Mouse (Mus musculus) Muller cell, postnatal 12 days (primary cell): Measurements from ENCODE around the gene Kptn.

Experiments
- DNase-seq: peaks from one replicate; pipeline ENCODE4 v3.0.0-alpha.2; 2015; ENCODE audit errors: inconsistent ontology term

Kptn gene

DNA sequence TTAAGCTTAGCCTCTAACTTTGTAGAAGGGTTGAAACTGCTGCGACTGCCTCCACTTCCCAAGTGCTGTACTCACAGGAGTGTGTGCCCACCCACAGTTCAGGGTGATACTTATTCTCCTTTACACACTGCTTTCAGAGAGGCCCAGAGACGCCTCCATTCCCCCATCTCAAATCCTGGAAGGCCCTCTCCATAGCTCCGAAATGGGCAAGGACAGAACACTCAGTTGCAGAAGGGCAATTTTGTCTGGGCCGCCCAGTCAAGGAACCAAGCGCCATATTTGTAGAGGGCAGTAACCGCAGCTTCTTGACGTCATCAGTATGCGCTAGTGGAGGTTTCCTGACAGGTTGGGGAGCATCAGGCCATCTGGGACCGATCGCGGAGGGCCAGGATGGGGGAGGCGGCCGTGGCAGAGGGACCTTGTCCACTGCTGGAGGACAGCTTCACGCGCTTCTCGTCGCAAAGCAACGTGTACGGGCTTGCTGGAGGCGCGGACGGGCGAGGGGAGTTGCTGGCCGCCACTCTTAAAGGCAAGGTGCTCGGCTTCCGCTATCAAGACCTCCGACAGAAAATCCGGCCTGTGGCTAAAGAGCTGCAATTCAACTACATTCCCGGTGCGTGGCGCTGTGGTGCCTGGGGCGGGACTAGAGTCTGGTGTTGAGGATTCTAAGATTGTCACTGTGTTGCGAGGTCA lies at the start of gene Kptn:
Gene Kptn, plus strand, starts transcription at position 327 of the 693 bp plus-strand sequence.
- DNase-seq: peak; percentile 92

GRCm38 (mm10) chr7:16070846-16071245 lies 48.8 kb upstream of the Kptn start:
- no peak for DNase-seq

DNA sequence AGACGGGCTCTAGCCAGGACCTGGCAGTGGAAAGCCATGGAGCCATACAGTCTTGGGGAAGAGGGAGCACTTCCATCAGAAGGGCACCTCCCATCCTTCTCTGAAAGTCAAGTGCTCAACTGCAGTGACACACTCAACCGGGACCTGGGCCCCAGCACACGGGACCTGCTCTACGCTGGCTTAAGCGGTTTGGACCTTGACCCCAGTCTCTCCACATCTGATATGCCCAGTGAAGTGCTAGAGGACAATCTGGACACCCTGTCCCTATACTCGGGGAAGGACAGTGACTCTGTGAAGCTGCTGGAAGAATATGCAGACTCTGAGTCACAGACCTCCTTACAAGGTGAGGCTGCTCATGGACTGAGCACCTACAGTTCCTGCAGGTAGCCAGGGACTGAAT lies 47.8 kb upstream of the Kptn start:
- no peak for DNase-seq

DNA sequence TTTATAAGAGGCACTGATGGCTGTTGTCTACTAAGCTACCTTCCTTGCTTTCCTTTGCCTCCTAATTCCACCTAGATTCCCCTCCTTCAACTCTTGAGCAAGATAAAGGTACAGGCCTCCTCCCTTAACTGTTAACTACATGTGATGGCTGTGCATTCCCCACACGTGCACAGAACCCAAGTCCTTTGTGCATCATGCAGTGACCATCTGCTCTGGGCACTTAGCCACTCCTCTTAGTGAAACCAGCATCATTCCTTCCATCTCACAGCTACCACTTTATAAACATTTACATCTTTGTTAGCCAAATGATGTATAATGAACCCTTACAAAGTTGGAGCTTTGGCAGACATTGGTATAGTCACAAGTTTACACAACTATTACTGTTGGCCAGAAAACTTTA lies 39.7 kb upstream of the Kptn start:
- no peak for DNase-seq

GRCm38 (mm10) chr7:16080581-16080980 lies 39.1 kb upstream of the Kptn start:
- no peak for DNase-seq

DNA sequence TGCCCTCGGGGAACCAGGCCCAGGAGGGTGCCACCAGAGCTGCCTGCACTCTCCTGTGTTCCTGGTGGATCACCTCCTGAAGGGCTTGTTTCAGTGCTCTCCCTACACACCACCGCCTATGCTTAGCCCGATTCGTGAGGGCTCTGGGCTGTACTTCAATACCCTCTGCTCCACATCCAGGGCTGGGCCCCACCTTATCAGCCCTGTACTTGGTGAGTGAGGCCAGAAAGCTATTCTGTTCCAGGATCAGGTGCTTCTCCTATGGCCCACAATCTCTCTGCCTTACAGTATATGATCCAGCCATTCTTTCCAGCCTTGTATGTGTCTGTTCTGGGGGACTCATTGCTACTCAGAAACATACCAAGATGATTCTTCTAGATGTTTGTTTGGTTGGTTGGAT lies 36.3 kb upstream of the Kptn start:
- DNase-seq: no peak

DNA sequence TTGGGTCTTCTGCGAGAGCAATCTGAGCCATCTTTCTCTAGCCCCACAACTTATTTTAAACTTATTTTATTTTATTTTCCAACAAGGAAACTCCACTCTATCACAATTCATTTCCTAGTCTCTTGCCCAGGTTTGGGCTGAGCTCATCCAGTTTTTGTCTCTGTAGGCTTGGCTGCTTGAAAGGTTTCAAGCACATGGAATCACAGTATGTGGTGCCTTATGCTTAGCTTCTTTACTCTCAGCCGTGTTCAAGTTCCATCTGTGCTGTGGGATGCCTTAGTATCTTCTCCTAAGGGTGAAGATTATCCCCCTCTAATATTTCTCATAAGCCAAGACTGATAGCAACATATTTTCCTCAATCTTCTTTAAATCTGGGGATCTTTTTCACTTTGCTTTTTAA lies 32.1 kb upstream of the Kptn start:
- no peak for DNase-seq

- no peak for DNase-seq
Measured at GRCm38 (mm10) chr7:16094592-16094991, 25.1 kb upstream of the Kptn start.

DNA sequence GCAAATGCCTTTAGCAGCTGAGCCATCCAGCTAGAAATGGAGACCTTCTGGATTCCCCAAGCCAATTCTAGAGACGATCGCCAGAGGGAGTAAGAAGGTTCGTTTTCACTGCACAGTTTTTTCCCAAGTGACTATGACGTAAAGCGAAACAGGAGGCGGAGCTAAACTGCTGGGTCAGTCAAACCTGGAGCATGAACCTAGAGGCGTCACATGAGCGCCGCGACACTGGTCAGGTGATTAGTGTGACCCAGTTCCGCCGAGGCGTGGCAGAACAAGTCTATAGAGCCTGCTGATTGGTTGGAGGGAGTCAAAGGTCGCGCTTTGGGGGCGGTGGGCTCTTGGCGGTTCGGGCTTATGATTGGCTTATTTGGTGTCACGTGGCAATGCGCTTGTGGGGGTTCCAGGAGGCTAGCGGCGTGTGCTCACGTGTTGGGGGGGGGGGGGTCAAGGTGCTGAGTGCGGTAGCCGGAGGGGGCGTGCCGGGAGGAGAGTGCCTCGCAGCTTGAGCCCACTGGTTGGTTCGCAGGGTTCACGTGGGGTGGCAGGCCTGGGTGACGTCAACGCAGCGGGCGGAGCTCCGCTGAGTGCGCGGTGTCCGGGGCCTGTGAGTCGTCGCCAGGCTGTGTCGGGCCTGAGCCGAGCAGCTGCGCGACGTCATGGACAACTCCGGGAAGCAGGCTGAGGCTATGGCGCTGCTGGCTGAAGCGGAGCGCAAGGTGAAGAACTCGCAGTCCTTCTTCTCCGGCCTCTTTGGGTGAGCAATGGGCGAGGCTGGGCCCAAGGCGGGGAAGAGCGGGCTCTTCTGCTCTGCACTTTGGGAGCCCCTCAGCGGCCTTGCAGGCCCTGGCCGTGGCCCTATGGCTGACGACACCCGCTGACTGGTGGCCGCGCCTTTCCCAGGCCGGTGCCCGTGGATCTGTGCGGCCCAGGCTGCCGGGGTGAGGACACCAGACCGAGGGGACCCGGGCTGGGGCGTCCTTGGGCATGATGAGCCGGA lies 21.4 kb upstream of the Kptn start, which contains the start of gene Napa:
Gene Napa, plus strand, starts transcription at position 438 of the 997 bp plus-strand sequence.
- peak; percentile 100 for DNase-seq

DNA sequence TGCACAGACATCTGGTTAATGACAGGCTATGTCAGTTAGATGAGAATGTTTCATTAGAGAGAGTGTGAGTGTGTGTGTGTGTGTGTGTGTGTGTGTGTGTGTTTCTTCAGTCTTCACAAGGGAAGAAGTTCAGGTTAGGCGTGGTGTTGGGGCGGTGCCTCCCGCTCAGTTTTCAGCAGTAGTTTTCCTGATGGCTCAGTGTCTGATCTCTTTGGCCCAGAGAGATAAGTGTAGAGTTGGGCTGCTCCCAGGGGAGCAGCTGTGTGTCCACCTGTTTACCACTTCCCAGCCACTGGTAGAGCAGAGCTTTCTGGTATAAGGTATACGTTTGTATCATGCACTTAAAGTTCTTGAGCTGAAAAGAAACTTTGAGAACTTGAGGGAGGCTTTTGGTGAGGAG lies 19.8 kb upstream of the Kptn start:
- DNase-seq: no peak

- DNase-seq: no peak
Measured at GRCm38 (mm10) chr7:16101081-16101480, 18.6 kb upstream of the Kptn start.

- no peak for DNase-seq
Measured at GRCm38 (mm10) chr7:16101726-16102475, 17.8 kb upstream of the Kptn start.

GRCm38 (mm10) chr7:16102686-16103226 lies 16.9 kb upstream of the Kptn start:
- DNase-seq: no peak

DNA sequence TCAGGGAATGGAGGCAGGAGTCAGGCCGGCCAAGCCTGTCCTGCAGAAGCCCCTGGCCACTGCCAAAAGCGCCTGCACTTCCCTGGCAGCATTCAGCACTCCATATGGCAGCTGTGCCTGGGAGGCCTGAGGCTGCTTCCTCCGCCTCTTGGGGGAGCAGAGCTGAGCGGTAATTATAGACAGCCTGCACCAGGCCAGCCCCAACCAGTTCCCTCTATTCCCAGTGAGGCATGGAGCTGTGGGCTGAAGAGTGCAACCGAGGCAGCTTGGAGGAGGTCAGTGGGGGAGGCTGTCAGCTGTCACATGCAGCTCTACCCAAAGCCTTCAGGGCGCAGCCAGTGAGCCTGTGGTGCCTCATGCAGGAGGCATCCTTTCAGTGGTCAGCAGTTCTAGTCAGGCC lies 15.9 kb upstream of the Kptn start:
- no peak for DNase-seq

DNA sequence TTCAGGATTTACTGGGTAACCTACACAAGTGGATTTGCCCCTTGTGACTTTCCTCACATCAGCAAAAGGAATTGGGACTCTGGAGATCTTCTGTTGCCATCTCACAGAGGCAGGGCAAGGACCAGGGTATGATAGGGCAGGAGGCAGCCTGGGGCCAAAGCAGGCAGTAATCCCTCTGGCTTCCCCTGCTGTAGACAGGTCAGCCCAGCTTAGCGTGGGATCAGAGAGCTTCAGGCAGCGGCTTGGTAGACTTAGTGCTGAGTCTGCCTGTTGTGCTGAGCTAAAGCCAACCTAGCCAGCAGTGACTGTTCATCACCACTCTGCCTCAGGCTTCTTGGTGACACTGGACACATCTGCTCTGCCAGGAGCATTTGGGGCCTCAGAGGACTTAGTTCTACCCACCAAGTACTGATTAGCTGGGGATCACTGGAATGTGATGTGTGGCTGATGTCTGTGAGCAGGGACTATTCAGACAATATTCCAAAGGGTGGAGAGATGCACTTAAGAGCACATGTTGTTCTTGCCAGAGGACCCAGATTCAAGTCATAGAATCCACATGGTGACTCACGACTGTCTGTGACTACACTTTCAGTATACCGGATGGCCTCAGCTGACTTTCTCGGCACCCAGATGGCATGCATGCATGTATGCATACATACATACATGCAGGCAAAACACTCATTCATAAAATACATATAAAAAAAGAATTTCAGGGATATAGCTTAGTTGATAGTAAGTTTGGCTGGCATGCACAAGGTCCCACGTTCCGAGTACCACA lies 14.9 kb upstream of the Kptn start:
- no peak for DNase-seq

DNA sequence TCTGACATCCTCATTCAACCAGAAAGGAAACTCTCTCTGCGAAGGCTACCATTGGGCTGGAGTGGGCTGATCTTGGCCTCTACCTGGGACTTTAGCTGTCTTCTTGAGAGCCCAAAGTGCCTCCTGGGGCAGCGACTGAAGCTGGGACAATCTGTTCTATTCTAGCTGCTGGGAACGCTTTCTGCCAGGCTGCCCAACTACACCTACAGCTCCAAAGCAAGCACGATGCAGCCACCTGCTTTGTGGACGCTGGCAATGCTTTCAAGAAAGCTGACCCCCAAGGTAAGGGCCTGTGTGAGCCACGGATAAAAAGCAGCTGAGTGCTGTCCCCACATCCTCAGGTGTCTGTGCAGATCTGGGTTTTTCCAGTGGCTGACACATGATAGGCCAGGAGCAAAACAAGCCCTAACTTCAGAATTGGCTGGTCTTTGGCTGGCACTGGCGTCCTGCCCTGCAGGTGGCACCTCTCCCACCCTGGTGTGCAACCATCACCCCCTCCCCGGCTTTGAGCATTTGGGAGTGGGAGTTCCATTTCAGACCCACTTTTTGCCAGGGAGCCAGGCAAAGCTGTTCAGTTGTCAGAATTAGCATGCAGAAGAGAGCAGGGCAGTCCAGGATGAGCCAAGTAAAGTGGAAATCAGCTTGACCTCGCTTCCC lies 10.7 kb upstream of the Kptn start:
- DNase-seq: no peak

DNA sequence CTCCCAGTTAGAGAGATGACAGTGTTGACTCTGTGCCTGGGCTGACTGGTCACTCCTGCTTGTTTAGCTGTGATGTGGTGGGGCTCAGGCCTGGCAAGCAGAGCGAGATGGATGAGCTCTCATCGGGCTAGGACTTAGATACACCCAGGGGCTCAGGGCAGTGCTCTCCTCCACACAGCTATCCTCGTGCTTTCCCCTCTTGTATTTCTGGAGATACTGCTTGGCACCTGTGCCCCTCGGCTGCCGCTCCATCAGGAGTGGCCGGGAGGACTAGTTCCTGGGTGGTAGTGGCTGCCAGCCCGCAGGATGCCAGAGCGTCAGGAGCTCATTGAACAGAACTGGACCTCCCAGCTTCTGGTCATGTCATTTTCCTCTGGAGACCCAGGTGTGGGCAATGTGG lies 9.5 kb upstream of the Kptn start:
- DNase-seq: no peak

DNA sequence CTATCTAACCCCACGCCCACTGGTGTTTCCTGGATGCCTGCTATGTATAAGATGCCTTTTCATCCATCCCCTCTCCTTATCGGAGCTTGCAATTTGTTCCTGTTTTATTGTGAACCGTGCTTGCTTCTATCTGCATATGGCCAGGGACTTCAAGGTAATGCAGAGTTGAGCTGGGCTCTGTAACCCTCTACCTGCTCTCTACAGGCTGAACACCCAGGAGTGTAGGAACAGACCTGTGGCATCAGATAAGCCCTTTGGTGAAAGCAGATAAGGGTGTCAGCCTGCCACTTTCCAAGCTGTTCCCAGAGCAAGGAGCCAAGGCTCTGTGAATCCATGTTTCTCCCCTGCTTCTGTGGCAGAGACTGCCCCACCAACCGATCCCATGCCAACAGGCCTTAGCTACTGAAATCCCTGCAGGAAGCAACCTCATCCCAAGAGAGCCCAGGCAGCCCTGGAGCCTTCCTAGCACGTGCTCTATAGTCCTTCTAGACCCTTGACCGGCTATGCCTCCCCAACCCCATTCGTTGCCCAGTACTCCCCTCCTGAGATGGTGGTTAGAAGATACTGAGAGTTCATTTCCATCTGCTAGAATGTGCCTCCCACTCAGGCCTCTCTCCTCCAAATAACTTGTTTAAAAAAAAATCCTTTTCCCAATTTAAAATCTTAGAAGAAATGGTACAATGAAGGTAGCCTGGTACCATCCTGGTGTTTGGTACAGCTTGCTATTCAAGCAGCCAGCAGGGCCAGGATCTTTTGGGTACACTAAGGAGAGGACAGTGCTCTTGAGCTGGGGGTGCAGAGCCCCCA lies 8.2 kb upstream of the Kptn start:
- DNase-seq: no peak

DNA sequence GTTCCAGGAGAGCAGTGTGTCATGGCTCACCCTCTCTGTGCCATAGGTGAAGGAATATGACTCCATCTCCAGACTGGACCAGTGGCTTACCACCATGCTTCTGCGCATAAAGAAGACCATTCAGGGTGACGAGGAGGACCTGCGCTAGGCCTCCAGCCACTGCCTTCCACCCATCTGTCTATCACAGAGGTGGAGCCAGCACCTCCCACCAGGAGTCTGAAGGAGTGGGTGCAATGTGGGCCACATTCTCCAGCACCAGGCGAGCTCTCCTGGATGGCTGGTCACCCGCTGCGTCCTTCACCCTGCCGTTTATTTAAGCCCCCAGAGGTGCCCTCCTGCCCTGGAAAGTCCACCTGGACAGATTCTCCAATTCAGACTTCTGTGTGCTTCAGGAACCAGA lies 3.3 kb upstream of the Kptn start:
- no peak for DNase-seq

GRCm38 (mm10) chr7:16117100-16117499 lies 2.6 kb upstream of the Kptn start:
- no peak for DNase-seq
